Mouse (Mus musculus): ENCODE results near the gene Abhd5. TPM values are rescaled to one million over a fixed set of nuclear protein-coding genes. Genes with fewer than 3 reads are reported as not detected.
A peak's percentile ranks its signal among the peaks of the same experiment; 100 is the strongest.

Abhd5 gene
- total RNA-seq, 2 experiments from 2014 or later, result 42.0 to 43.1 TPM

DNA sequence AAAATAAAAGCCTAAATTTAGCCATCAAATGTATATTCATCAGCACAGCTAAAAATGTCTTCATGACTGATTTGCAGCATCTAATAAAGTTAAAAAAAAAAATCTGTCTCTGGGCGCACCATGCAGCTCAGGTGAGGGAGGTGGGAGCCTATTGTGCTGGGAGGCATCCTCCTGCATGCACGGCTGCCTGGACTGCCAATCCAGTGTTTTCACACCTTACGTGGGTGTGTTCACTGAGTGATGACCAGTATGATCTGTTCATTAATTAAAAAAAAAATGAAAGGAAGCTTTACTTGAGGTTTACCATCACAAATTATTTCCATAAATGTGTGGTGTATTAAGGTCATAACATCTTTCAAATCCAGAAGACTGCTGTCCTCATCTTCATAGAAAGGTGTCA, 6.1 kb upstream of the Abhd5 start:
- ATAC-seq (replicated peaks; ENCODE audit: poor library complexity, severe bottlenecking), result no peak

DNA sequence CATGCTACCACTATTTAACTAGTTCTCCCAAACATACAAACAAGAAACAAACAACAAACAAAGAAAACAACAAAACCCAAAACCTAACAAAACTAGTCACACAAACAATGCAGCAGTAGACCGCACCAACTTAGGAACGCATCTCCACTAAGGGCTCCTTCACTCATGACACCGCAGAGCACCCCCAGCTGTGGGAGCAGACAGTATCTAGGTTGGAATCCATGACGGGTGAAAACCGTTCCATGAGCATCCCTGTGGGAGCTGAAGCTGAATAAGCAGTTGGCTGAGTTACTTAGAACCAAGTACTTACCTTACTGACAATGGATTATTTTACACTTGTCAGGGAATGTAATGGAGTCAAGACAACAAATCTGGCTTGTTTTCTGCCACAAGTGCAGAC, 5.3 kb upstream of the Abhd5 start:
- no peak for ATAC-seq (replicated peaks; ENCODE audit: poor library complexity, severe bottlenecking)

DNA sequence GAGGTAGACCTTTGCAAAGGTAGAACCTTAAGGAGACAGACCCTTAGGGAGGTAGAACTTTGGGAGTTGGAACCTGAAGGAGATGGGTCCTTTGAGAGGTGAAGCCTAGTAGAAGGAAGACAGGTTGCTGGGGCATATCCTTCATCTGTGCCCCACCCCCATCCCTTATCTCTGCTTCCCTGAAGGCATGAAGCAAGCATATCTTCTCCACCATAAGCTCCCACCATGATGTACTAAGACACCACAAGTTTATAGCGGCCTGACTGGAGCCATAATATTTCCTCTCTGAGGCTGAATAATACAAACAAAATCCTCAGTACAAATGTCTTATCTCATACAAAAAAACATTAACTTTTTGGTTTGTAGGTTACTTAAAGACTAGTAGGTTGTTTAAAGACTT, 3.5 kb upstream of the Abhd5 start:
- no peak for ATAC-seq (replicated peaks; ENCODE audit: poor library complexity, severe bottlenecking)

DNA sequence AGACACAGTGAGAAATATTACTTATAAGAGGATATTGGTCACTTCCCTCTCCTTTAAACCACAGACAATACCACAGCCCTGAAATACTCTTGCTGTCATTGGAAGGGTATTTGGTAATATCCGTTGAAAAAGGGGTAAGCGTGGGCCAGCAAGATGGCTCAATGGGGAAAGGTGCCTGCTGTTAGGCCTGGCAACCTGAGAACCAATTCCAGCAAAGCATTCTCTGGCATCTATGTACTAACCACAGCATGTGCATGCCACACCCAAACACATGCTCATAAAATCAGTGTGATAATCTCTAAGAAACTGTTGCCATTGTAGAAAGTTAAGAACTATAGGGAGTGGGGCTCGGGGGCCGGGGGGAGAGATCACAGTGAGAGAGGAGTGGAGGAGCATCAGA, 2.1 kb upstream of the Abhd5 start:
- ATAC-seq (replicated peaks; ENCODE audit: poor library complexity, severe bottlenecking), result peak; percentile 74

DNA sequence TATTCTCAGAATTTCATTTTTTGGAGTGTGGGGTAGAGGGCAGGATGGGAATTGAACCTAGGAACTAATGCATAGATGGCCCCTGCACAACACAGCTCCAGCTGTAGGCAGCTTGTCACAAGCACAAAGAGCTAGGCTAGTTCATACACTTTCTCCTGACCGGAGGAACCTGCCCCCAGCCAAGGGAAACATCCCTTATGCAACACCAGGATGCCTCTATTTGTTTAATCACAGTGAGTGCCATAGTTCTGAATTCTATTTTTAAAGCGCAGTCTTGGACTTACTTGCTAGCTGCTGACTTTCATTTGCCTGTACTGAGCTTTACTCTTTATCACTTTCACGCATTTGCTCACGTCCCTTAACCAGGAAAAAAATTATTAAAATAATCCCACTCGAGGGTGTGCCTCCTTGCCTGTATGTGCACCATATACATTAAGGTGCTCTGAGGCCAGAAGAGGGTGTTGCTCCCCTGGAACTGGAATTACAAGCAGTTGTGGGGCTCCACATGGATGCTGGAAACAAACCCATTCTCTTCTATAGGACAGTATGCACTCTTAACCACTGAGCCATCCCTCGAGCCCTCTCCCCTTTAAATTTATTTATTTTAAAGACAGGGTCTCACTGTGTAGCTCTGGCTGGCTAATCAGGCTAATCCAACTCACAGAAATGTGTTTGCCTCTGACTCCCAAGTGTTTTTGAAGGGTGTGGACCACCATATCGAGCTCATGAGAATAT, 845 bp upstream of the Abhd5 start:
- ATAC-seq (replicated peaks; ENCODE audit: poor library complexity, severe bottlenecking), result no peak

DNA sequence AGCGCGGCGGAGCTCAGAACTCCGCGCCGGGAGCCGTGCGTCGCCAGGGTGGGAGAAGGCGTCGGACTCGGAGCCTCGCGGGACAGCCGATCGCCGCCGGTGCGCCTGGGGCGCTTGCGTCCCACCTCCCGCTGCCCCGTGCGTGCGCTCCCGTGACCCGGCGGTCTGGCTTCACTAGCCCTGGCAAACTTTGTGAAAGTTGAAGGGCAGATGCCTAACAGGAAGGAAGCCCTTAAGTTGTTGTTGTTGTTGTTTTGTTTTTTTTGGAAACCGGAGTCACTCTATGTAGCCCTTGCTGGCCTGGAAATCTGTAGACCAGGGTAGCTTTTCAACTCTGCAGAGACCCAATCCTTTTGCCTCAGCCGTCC, 601 bp downstream of the Abhd5 start:
- ATAC-seq (replicated peaks; ENCODE audit: poor library complexity, severe bottlenecking), result peak; percentile 1; the same call in 1 of the 2 replicates

DNA sequence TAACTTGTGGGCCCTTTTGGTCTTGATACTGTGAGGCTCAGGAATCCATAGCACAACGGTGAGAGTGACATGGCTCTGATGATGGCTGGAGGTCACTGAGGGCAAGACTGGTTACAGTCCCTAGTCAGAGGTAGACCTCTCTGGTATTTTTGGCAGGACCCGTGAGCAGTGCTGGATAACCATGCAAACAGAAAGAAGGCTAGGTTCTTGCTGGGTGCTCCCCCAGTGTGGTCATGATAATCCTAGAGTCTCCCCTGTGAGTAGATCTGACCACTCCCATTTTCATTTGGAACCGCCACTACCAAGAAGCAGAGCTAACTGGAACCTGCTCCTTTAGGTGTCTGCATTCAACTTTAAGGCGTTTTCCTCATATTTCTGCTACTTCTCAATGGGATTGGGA, 1.5 kb downstream of the Abhd5 start:
- no peak for ATAC-seq (replicated peaks; ENCODE audit: poor library complexity, severe bottlenecking)

DNA sequence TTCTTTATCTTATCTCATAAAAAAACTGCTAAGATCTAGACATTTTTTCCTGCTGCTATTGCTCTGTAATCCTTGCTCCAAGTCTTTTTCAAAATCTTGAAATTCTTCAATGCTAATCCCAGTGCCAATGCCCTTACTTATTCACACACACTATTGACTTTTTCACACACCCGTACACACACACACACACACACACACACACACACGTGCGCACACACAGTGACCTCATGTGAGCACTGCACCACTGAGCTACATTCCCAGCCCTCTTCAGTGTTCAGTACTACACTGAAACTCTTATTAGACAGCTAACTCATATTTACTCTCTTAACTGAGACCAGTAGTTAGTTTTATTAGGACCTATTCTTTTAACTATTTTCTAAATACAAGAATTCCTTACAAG, 2.8 kb downstream of the Abhd5 start:
- no peak for ATAC-seq (replicated peaks; ENCODE audit: poor library complexity, severe bottlenecking)

DNA sequence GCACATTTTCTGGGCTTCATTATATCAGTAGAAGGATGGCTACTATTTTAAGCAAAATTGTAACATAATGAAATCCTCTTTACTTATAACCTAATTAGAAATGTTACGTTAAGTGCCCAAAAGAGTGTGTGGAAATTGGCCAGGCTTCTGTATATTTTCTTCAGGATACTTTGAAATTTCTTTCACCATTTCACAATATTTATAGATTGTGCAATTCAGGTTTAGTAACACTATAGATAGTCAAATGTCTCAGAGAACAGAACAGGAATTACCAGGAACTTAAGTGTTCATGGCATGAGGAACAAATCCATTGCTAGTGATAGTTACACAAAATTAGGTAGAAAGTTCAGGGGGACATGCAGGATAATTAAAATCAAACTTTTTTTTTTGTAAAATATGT, 5.7 kb downstream of the Abhd5 start:
- peak; percentile 89 for ATAC-seq (replicated peaks; ENCODE audit: poor library complexity, severe bottlenecking)

DNA sequence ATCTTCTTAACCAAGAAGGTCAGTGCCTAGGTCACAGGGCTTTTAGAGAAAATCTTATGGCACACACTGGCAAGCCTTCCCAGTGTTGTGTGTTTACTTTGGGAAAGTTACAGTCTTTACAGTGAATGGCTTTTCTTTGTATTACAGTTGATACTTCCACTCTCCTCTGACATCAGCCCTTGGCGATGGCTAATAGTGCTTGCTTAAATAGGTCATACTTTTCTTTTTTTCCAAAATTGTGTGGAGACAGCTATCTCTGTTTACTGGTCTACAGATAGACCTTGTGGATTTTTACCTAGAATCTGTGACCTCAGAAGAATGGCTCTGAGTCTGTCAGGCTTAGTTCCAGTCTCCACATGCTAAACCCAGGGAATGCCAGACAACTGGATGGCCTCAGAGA, 6.2 kb downstream of the Abhd5 start:
- ATAC-seq (replicated peaks; ENCODE audit: poor library complexity, severe bottlenecking), result no peak

DNA sequence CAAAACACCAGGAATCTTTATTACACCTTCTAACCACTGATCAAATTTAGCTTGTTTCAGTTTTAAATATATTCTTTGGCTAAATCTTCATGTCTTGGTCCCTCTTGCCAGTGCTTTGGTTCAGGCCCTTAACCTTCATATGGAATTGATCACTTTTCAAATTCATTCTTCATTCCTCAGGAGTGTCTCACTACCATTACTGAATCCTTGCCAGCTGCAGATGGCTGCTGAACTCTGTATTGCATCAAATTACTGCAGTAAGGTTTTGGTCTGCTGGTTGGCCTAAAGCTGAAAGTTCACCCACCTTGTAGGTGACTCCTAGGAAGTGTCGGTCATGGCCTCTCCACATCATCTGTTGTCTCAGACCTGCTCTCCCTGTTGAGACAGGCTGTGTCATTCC, 12.8 kb downstream of the Abhd5 start:
- ATAC-seq (replicated peaks; ENCODE audit: poor library complexity, severe bottlenecking), result no peak

DNA sequence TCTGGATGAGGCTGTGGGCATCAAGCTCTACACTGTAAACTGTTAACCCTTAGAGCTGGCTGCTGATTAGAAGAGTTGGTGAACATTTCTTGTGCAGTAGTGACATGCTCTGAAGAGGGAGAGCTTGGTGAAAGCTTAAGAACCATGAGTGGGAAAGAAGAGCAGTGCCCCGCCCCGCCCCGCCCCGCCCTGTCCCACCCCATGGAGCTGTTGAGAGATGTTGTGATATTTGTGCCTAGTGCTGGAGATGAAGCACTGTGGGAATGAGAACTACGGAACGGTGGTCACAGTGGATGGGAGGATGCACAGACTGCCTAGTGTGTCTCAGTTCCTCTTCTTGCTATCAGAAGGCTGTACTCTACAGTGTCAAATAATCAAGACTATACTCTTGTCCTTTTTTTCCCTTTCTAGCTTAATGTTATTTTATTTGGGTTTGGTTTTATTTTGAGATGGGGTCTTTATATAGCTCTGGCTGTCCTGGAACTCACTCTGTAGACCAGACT, 18.9 kb downstream of the Abhd5 start:
- peak; percentile 68 for ATAC-seq (replicated peaks; ENCODE audit: poor library complexity, severe bottlenecking)

DNA sequence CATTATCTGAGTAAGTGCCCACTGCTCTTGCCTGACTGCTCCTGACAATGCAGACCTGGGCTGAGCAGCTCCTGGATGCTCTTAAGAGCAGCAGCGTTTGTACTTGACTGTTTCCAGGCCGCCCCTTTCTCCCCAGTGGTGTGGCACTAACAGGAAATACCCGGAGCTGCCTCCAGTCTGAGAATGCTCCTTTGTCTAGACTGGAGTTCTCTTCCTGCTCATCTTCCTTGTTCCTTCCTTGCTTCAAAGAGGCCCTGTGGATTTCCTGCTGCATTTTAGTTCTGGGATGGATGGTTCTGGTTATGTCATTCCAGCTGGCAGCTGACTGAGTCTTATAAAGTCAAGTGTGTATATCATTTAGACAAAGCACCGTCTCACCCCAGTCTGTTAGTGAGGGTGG, 21.1 kb downstream of the Abhd5 start:
- no peak for ATAC-seq (replicated peaks; ENCODE audit: poor library complexity, severe bottlenecking)

DNA sequence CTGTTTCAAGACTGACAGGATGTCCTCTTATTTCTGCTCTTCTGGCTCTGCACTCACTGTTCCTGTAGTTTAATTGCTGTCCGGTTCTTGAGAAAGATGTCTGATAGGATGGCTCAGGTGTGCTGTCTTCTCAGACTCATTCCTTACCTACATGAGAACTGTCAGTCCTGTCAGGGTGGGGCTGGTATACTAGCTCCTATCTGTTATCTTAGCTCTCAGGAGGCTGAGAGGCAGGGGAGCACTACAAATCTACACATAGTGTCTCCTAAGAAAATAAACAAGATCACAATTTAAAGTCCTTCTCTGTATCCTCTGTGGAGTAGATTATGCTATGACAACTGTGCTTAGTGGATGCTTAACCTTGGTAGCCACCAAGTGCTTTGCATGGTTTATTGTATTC, 21.6 kb downstream of the Abhd5 start:
- ATAC-seq (replicated peaks; ENCODE audit: poor library complexity, severe bottlenecking), result no peak

DNA sequence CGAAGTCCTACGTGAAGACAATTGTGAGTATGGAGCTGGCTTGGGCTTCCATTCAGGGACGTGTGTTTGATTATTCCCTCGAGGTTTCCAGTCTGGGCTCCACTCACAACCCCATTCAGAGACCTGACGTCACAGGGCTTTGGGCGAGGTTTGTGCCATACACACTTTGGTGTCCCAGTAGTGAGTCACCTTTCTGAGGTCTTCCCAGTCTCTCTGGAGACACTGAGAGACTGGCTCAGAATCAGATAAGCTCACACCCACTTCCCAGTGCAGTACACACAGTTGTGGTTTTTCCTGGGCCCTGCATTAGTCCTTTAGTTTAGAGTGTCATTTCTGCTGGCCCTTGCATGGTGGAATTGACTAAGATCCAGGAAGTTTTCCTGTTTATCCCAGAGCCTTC, 27.6 kb downstream of the Abhd5 start:
- ATAC-seq (replicated peaks; ENCODE audit: poor library complexity, severe bottlenecking), result no peak

DNA sequence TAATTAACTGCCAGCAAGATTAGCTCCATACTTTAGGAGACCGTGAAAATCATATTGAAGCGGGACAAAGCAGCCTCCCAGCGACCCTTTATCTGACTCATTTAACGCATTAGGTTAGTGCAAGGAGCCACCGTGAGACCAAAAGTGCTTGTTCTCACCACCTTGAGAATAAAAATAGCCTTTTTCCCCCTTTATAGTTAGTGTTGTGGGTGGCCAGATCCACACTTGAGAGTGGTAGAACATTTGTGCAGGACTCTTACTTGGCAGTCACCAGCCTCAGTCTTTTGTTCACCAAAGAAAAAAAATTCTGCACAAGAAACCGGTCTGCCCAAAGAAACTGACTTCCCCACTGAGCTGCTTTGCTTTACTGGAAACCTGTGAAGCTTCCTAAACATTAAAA, 29.6 kb downstream of the Abhd5 start:
- no peak for ATAC-seq (replicated peaks; ENCODE audit: poor library complexity, severe bottlenecking)

DNA sequence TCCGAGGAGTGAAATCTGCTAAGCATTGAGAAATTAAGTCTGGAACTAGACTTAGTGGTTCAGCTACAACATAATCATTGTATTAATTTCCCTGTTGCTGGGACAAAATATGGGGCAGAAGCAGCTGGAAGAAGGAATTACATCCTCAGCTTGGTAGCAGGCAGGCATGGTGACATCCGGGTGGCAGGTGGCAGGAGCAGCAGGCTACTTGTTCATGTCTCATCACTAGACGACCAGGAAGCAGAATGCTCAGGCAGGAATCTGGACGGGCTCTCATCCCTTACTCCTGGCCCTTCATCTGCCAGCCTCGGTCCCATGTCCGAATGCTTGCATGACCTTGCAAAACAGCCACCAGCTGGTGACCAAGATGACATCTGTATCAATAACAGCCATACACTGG, 30.6 kb downstream of the Abhd5 start:
- ATAC-seq (replicated peaks; ENCODE audit: poor library complexity, severe bottlenecking), result no peak

DNA sequence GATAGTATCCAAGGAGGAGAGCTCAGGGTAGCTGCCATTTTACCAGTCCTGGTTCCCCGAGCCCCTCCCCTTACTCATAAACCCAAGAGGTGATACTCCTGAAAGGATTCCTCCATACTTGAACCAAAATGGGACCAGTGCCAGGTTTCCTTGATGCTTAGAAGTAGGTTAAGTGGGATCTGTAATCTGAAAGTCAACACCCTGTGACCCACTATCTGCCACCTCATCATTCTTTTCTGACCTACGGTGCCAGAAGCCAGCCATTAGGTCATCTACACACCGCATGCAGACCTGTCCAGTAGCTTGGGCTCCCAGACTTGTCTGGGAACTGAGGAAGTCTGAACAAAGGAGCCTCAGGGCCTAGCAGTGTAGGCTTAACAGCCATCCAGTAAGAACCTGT, 34.6 kb downstream of the Abhd5 start:
- no peak for ATAC-seq (replicated peaks; ENCODE audit: poor library complexity, severe bottlenecking)

DNA sequence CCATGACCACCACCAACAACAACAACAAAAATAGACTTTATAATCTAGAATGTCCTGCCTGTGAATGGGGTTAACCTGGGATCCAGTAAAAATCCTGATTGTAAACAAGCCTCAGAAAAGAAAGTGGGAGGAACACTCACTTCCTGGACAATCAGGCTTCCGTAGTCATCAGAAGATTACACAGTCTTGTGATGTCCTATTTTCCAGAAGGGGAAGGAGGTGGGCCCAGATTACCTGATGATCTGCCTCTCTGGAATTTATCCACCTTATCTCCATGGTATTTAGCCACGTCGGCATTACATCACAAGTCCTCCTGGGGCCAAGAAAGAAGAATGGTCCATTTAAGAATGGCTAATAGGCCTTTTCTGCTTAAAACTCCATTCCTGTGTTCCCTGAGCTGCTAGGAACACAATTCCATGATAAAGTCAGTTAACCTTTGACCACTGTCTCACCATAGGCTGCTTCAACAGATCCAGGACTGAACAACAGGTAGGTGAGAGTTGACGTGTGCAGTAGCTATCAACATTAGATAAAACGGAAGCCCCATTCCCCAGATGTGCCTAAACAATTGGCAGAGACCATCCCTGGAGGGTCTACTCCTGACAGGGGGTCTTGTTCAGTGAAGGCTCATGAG, 38.0 kb downstream of the Abhd5 start:
- ATAC-seq (replicated peaks; ENCODE audit: poor library complexity, severe bottlenecking), result no peak

DNA sequence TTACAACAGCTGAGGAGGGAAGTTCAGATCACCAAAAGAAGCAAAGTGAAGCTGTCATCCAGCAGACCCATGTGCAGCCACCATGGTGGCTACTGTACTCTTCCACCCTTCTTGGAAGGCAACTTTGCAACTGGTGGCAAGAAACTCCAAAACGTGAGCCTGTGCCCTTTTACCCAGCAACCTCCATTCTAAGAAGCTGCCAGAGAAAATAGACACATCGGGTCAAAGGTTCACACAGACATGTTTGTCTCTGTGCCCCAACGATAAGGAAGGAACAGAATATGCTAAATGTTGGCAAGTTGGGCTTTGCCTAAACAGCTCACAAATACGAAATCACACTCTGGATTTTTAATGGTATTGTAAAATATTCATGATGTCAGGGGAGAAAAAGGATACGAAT, 44.4 kb downstream of the Abhd5 start:
- ATAC-seq (replicated peaks; ENCODE audit: poor library complexity, severe bottlenecking), result no peak

DNA sequence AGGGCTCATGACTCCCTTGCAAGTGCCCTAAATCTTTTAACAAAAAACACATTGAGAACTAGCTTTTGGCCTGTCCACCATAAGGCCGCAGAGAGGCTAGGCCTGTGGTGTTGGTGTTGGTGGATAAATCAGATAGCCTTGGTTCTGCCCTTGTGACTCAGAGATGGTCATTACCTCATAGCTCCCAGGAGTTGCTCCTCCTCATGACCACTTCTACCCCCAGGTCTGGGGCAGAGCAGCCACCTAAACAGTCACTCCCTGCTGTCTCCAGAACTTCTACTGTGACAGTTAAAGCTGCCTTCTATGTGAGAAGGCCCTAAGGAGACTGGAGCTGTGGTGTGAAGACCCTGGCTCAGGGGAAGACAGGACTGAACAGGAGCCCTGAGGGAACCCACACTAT, 45.7 kb downstream of the Abhd5 start:
- no peak for ATAC-seq (replicated peaks; ENCODE audit: poor library complexity, severe bottlenecking)

DNA sequence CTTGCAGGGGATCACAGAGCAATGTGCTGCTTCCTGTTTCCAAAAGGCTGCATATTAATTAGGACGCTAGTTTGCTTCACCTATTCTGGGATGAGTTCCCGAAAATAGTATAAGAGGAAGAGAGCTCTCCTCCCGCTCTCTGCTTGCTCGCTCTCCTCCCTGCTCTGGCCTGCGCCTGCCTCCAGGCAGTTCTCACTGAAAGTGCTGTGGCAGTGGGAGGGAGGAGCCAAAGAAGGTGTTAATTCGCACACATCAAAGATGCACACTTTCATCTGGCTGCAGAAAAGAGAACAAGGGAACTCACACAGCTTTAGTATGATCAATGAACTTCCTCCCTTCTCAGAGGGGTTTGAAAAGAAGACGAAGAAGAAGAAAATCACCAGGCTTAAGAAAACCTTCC, 47.3 kb downstream of the Abhd5 start:
- peak; percentile 75 for ATAC-seq (replicated peaks; ENCODE audit: poor library complexity, severe bottlenecking)

All from granulocyte monocyte progenitor cell, adult 5-6 weeks (primary cell).